Mouse (Mus musculus) myocyte (in vitro differentiated cells): ENCODE measurements around the gene Drosha. TPM values are rescaled to one million over a fixed set of nuclear protein-coding genes. Genes with fewer than 3 reads are reported as not detected.

Source experiments
- H3K27me3 ChIP-seq: one replicate; pipeline ENCODE4 v1.6.1; 2011; ENCODE audit not compliant: control insufficient read depth, insufficient read depth, insufficient read length
- H3K36me3 ChIP-seq: one replicate; pipeline ENCODE4 v1.6.1; 2011; ENCODE audit not compliant: control insufficient read depth, insufficient read depth
- H3K4me2 ChIP-seq: one replicate; pipeline ENCODE4 v1.6.1; 2011; ENCODE audit warnings: low read depth, control low read depth
- H3K4me3 ChIP-seq: one replicate; pipeline ENCODE4 v1.5.1; 2011; ENCODE audit warnings: mild to moderate bottlenecking, control low read depth, moderate library complexity
- H3K79me2 ChIP-seq: one replicate; pipeline ENCODE4 v1.6.1; 2011; ENCODE audit not compliant: control insufficient read depth, insufficient read depth
- H3ac ChIP-seq: one replicate; pipeline ENCODE4 v1.6.1; 2011; ENCODE audit not compliant: control insufficient read depth, insufficient read length
- CEBPB ChIP-seq: IDR thresholded peaks from 2 replicates; pipeline ENCODE4 v1.6.1; 2011; ENCODE audit warnings: mild to moderate bottlenecking, moderate library complexity; ENCODE audit not compliant: poor library complexity, insufficient read depth, severe bottlenecking
- E2F4 ChIP-seq: IDR thresholded peaks from one replicate; pipeline ENCODE4 v1.6.1; 2011; ENCODE audit warnings: mild to moderate bottlenecking, control low read depth, moderate library complexity; ENCODE audit not compliant: insufficient read depth
- MAX ChIP-seq: IDR thresholded peaks from one replicate; pipeline ENCODE4 v1.6.1; 2011; ENCODE audit warnings: low read depth, mild to moderate bottlenecking, control low read depth
- MYOD1 ChIP-seq, 3 experiments: IDR thresholded peaks; one replicate each; pipeline ENCODE4 v1.6.1; 2011; ENCODE audit warnings: control low read depth in 2 of 3, low read depth in 2 of 3, mild to moderate bottlenecking in 2 of 3, moderate library complexity in 1 of 3; ENCODE audit not compliant: insufficient read length in 2 of 3, control insufficient read depth in 1 of 3
- MYOG ChIP-seq, 3 experiments: IDR thresholded peaks; one replicate each; pipeline ENCODE4 v1.6.1; 2011; ENCODE audit warnings: control low read depth in 2 of 3, low read depth in 2 of 3, mild to moderate bottlenecking in 2 of 3; ENCODE audit not compliant: insufficient read length in 2 of 3, control insufficient read depth in 1 of 3, insufficient read depth in 1 of 3
- POLR2A ChIP-seq: IDR thresholded peaks from one replicate; pipeline ENCODE4 v1.6.1; 2011; ENCODE audit warnings: low read depth, mild to moderate bottlenecking, control low read depth, moderate library complexity; ENCODE audit not compliant: insufficient read length
- POLR2AphosphoS2 ChIP-seq: IDR thresholded peaks from one replicate; pipeline ENCODE4 v1.6.1; 2011; ENCODE audit warnings: low read depth, control low read depth; ENCODE audit not compliant: insufficient read length
- REST ChIP-seq: IDR thresholded peaks from one replicate; pipeline ENCODE4 v1.6.1; 2011; ENCODE audit warnings: mild to moderate bottlenecking, control low read depth, moderate library complexity; ENCODE audit not compliant: insufficient read depth, insufficient read length
- SRF ChIP-seq: IDR thresholded peaks from one replicate; pipeline ENCODE4 v1.6.1; 2011; ENCODE audit warnings: low read depth; ENCODE audit not compliant: control insufficient read depth, insufficient read length
- TCF12 ChIP-seq: IDR thresholded peaks from one replicate; pipeline ENCODE4 v1.6.1; 2011; ENCODE audit warnings: mild to moderate bottlenecking, control low read depth; ENCODE audit not compliant: poor library complexity, insufficient read depth, severe bottlenecking
- TCF3 ChIP-seq: IDR thresholded peaks from one replicate; pipeline ENCODE4 v1.6.1; 2011; ENCODE audit warnings: low read depth, control low read depth; ENCODE audit not compliant: insufficient read length
- USF1 ChIP-seq: IDR thresholded peaks from one replicate; pipeline ENCODE4 v1.6.1; 2011; ENCODE audit warnings: low read depth, mild to moderate bottlenecking, control low read depth, moderate library complexity
- polyA plus RNA-seq: library from polyadenylated mRNA; unstranded; fragments of >200 nt; fragmentation: generic; extraction: Trizol; gene quantifications from one replicate; pipeline ENCODE4 v1.2.1, GENCODE M21; 2012; ENCODE audit warnings: missing spikeins

Drosha gene
- polyA plus RNA-seq, 1 experiment: 40.4 TPM

- TF ChIP-seq POLR2AphosphoS2 (no peak), E2F4 (no peak), TCF12 (no peak), USF1 (no peak), MYOD1 (IDR thresholded peaks at IDR 0.05; ENCODE audit: control insufficient read depth in 1 of 3, insufficient read length in 2 of 3, low read depth in 2 of 3) (no peak), MYOG (IDR thresholded peaks at IDR 0.05; ENCODE audit: control insufficient read depth in 1 of 3, insufficient read depth in 1 of 3, insufficient read length in 2 of 3, low read depth in 2 of 3) (no peak), SRF (no peak), MAX (no peak), POLR2A (no peak)
- H3K36me3 ChIP-seq: peaks cover 23% of the 10 kb centered on the region
- no peak overlapping the region for H3ac ChIP-seq
- no peak overlapping the region for H3K4me3 ChIP-seq
- no peaks in the 10 kb centered on the region for H3K27me3 ChIP-seq
- no peaks in the 10 kb centered on the region for H3K79me2 ChIP-seq
- H3K4me2 ChIP-seq: no peak overlapping the region
These were observed 28.9 kb downstream of the Drosha start for GRCm38 (mm10) chr15:12853471-12853870.

- Histone ChIP-seq H3K79me2 (no peaks in the 10 kb centered on the region), H3K27me3 (no peaks in the 10 kb centered on the region), H3ac (no peak overlapping the region), H3K4me3 (no peak overlapping the region), H3K36me3 (peaks cover 34% of the 10 kb centered on the region), H3K4me2 (no peak overlapping the region)
- no peak for TF ChIP-seq TCF3
- no peak for TF ChIP-seq CEBPB
- no peak for TF ChIP-seq MYOG (IDR thresholded peaks at IDR 0.05; ENCODE audit: control insufficient read depth in 1 of 3, insufficient read depth in 1 of 3, insufficient read length in 2 of 3, low read depth in 2 of 3)
- no peak for TF ChIP-seq REST
These were observed 32.2 kb downstream of the Drosha start for GRCm38 (mm10) chr15:12856780-12857179.

- Histone ChIP-seq H3K4me3 (no peak overlapping the region), H3K36me3 (peaks cover 38% of the 10 kb centered on the region), H3K79me2 (no peaks in the 10 kb centered on the region), H3ac (no peak overlapping the region), H3K4me2 (no peak overlapping the region), H3K27me3 (no peaks in the 10 kb centered on the region)
- TF ChIP-seq MAX: no peak
- no peak for TF ChIP-seq USF1
- no peak for TF ChIP-seq CEBPB
- no peak for TF ChIP-seq REST
- TF ChIP-seq TCF12: no peak
- TF ChIP-seq MYOG (IDR thresholded peaks at IDR 0.05; ENCODE audit: control insufficient read depth in 1 of 3, insufficient read depth in 1 of 3, insufficient read length in 2 of 3, low read depth in 2 of 3): no peak
- TF ChIP-seq SRF: no peak
- TF ChIP-seq TCF3: no peak
- TF ChIP-seq MYOD1 (IDR thresholded peaks at IDR 0.05; ENCODE audit: control insufficient read depth in 1 of 3, insufficient read length in 2 of 3, low read depth in 2 of 3): no peak
- no peak for TF ChIP-seq POLR2A
- no peak for TF ChIP-seq POLR2AphosphoS2
- TF ChIP-seq E2F4: no peak
These were observed 33.4 kb downstream of the Drosha start for GRCm38 (mm10) chr15:12857840-12858516.

GRCm38 (mm10) chr15:12858645-12859044 is 34.0 kb downstream of the Drosha start:
- no peak overlapping the region for H3ac ChIP-seq
- no peaks in the 10 kb centered on the region for H3K79me2 ChIP-seq
- no peak for TF ChIP-seq MAX
- no peak for TF ChIP-seq USF1
- TF ChIP-seq MYOD1 (IDR thresholded peaks at IDR 0.05; ENCODE audit: control insufficient read depth in 1 of 3, insufficient read length in 2 of 3, low read depth in 2 of 3): no peak
- no peak for TF ChIP-seq POLR2A
- TF ChIP-seq POLR2AphosphoS2: no peak
- TF ChIP-seq TCF12: no peak
- no peak for TF ChIP-seq REST
- no peak for TF ChIP-seq SRF
- no peak for TF ChIP-seq MYOG (IDR thresholded peaks at IDR 0.05; ENCODE audit: control insufficient read depth in 1 of 3, insufficient read depth in 1 of 3, insufficient read length in 2 of 3, low read depth in 2 of 3)
- no peak for TF ChIP-seq E2F4
- H3K4me3 ChIP-seq: no peak overlapping the region
- H3K36me3 ChIP-seq: peaks cover 38% of the 10 kb centered on the region
- H3K4me2 ChIP-seq: no peak overlapping the region
- no peaks in the 10 kb centered on the region for H3K27me3 ChIP-seq

- H3K79me2 ChIP-seq: no peaks in the 10 kb centered on the region
- H3ac ChIP-seq: no peak overlapping the region
- H3K36me3 ChIP-seq: peaks cover 33% of the 10 kb centered on the region
- no peak overlapping the region for H3K4me2 ChIP-seq
- no peaks in the 10 kb centered on the region for H3K27me3 ChIP-seq
- no peak overlapping the region for H3K4me3 ChIP-seq
- TF ChIP-seq REST (no peak), SRF (no peak), TCF3 (no peak), CEBPB (no peak), POLR2AphosphoS2 (no peak), TCF12 (no peak), MAX (no peak), E2F4 (no peak), POLR2A (no peak), MYOD1 (IDR thresholded peaks at IDR 0.05; ENCODE audit: control insufficient read depth in 1 of 3, insufficient read length in 2 of 3, low read depth in 2 of 3) (no peak), USF1 (no peak), MYOG (IDR thresholded peaks at IDR 0.05; ENCODE audit: control insufficient read depth in 1 of 3, insufficient read depth in 1 of 3, insufficient read length in 2 of 3, low read depth in 2 of 3) (no peak)
These were observed 37.4 kb downstream of the Drosha start for GRCm38 (mm10) chr15:12862061-12862460.
